Mouse (Mus musculus) left cerebral cortex, postnatal 25 days (tissue): ENCODE data around the gene Ncln. TPM values are rescaled to one million over a fixed set of nuclear protein-coding genes. Genes with fewer than 3 reads are reported as not detected.

ENCODE experiments used
- DNase-seq, 2 experiments: peaks; one replicate each; pipeline ENCODE4 v3.0.0; 2022; ENCODE audit warnings: low spot score in 2 of 2, mixed read lengths in 1 of 2
- intact Hi-C: fragments of 180-260 bp; cut with DNase I; formaldehyde crosslinking; loops from one replicate; pipeline ENCODE4 v1.15.1; 2025
- total RNA-seq, 2 experiments: library from RNA; stranded (reverse); gene quantifications; 2 replicates each; pipeline ENCODE4 v1.2.3; 2021

The Ncln gene
- total RNA-seq, 2 experiments from 2014 or later: 76.4 to 77.0 TPM

DNA sequence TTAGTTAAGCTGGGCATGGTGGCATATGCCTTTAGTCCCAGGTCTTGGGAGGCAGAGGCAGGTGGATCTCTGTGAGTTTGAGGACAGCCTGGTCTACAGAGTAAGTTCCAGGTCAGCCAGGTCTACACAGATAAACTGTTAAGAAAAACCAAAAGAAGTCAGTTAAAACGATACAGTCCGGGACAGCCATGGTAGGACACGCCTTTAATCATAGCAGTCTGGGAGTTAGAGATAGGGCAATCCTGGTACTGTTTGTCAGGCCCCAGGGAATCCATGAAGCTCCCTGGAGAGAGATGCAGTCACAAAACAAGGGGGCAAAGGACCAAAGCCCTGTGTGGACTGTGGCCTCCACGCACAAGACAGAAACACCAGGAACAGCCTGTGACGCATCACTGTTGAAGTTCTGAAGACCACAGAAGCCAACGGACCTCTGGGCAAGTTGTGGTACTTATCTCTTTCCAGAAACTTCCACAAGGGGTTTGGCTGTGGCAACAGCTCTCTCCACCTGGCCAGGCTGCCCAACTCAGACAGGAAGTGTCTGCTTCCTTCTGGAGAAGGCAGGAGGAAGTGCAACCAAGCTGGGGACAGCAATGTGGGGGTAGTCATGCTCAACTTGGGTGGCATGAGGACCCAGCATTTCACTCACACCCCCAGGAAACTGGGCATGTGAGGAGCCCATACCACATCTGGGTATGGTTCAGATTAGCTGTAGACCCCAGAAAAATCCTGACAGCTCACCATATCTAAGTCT, 23.2 kb upstream of the Ncln start:
- peak in 1 of 2 experiments; percentile 37 for DNase-seq
- intact Hi-C loops: no loop called here

DNA sequence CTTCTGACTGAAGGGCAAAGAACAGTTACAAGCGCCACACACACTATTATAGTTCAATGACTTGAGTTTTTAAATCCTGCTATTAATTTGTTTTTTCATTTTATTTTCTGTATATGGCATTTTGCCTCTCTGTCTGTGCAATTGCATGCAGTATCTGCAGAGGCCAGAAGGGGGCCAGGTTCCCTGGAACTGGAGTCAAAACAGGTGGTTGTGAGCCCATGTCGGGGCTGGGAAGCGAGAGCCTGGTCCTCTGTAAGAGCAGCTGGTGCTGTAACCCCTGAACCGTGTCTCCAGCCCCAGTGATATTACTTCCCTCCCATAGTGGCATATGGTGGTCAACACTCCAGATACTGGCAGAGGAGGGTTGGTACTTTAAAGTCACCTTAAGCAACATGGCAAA, 22.4 kb upstream of the Ncln start:
- intact Hi-C loops: no loop called here
- DNase-seq: peak in 1 of 2 experiments; percentile 38

DNA sequence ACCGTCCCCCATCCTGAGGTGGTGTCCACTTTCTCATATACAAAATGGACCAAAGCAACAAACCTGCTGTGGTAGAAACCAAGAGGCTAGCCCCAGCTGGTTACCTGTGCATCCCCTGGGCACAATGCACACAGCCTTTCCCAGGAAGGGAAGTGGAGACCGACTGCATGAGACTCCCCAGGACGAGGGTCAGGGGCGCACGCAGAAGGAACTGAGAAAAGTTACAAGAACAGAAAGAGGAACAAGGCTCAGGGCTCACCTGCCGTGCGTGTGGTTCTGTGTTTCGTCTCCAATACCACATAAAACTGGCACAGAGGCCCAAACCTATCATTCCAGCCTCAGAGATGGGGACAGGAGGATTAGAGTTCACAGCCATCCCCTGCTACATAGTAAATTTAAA, 21.0 kb upstream of the Ncln start:
- intact Hi-C loops: no loop called here
- DNase-seq: no peak

DNA sequence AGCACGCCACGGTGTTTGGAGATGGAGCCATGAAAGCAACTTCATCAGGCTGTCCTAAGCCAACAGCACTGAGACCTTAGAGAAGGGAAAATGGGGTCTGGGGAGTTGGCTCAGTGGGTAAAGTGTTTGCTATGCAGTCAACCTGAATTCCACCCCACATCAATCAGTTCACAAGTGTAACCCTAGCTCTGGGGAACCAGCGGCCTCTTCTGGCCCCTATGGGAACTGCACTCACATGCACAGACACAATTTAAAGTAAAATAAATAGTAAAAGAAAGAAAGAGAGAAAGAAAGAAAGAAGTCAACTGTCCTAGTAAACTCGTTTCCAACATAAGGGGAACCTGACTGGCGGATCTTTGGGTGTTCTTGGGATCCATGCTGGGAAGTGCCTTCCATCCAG, 17.6 kb upstream of the Ncln start:
- intact Hi-C loops: no loop called here
- no peak for DNase-seq

DNA sequence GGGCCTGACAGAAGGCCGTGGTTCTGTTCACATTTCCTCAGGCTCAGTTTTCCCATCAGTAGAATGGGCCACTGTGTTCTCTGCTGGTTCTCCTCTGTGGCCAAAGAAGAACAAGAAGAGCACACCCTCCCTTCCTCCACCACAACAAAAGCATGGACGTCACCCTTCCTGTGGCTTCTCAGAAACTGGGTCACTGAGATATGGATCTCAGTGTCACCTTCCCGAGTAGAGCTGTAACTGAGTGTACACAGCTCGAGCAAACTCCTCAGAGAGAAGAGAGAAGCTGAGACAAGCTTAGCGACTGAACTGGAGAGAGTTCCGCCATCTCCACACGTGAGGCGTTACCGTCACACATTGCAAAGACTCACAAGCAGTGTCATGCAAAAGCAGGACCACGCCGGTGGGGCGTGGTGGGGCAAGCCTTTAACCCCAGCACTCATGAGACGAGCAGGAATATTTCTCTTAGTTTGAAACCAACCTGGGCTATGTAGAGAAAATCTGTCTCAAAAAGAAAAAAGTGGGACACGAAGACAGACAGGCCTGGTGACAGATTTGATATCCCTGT, 14.1 kb upstream of the Ncln start:
- DNase-seq: no peak

DNA sequence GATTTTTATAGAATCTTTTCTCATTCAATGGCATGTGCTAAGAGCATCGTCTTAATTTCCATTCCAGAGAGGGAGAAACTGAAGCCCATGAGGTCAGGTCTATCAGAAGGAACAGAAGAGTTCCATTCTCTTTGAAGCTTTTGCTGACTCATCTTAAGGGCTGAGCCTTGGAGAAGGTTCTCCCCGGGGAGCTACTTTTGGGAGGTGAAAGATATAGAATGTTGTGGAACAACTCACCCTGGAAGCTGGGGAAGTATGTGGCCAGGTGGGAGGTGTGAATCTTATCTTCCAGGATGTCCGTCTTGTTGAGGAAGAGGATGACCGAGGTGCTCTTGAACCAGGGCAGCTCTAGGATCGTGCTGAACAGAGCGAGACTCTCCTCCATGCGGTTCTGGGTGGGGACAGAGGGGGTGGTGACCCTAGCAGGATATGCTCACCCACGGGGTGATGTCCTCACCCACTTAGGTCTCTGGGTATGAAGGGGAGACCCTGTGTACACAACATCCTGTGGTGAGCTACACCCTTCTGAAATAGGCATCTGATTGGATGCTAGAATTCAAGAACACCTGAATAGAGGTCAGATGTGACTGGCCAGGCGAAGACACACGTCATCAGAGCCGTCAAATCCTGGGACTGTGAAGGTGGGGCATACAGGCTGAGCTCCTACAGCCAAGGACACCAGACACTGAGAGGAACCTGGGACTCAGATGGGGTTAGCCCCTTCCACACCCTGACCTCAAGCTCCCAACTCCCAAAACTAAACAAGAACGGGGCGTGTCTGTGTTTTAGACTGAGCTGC, 11.7 kb upstream of the Ncln start:
- no peak for DNase-seq
- intact Hi-C loops: loop anchor here (10.0 kb wide), 1 partner anchor 667 kb away; no protein-coding TSS in a partner anchor

More for the DNA sequence above, 14.1 kb upstream of the Ncln start:
- intact Hi-C loops: no loop called here

DNA sequence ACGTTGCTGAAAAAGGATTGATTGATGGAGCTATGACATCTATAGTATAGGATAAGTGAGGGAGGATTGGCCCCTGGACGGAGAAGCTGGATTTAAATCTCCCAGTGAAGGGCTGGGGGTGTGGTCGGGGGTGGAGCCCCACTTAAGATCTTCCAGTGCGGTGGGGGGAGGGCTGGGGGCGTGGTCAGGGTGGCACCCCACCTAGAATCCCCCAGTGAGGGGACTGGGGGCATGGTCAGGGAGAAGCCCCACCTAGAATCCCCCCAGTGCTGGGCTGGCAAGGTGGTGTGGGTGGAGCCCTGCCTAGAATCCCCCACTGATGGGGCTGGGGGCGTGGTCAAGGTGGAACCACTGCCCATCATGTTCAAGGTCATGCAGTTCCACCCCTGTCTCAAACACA, 10.9 kb upstream of the Ncln start:
- DNase-seq: no peak
- intact Hi-C loops: loop anchor here (10.0 kb wide), 1 partner anchor 668 kb away; no protein-coding TSS in a partner anchor

DNA sequence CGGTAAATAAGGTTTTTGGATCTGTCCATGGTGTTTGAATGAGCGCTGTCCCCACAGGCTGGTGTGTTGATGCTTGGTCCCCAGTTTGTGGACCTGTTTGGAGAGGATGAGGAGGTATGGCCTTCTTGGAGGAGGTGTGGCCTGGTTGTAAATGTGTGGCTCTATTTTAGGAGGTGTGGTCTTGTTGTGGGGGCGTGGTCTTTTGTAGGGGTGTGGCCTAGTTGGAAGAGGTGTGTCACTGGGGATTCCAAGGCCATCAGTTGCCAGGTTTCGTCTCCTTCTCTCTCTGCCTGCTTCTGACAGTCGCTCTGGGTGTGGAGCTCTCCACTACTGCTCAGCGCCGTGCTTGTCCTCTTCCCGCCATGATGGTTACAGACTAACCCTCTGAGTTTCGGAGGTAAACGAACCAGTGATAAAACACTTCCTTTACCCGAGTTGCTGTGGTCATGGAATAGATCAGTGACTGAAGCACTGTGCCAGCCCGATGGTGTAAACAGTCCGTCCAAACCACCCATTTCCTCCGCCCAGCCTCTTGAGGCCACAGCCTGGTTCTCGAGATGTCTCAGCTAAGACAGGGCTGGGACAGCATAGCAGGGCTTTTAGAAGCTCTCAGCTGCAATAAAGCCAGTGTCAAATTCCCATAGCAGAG, 8.9 kb upstream of the Ncln start:
- intact Hi-C loops: loop anchor here (10.0 kb wide), 1 partner anchor 670 kb away; no protein-coding TSS in a partner anchor
- no peak for DNase-seq

DNA sequence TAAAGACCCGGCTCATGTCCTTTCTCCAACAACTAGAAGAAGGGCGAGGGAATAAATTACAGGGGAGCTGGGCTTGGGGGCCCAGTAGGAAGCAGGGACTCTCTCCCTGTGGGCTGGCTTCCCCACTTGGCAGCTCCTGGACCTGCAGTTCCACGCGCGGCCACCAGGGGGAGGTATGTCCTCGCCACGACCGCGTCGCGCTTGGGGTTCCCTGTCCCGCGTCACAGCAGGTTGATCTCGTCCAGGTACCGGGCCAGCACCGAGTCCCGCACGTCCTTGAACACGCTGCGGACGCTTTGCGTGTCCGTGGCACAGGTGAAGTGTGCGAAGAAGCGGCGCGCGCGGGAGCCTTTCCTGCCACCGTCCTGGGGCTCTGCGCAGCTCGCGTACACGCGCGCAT, 6.5 kb upstream of the Ncln start:
- peak; percentile 85 to 90 for DNase-seq
- intact Hi-C loops: loop anchor here (1.0 to 10.0 kb wide), 4 partner anchors 24 to 672 kb away; no protein-coding TSS in a partner anchor

DNA sequence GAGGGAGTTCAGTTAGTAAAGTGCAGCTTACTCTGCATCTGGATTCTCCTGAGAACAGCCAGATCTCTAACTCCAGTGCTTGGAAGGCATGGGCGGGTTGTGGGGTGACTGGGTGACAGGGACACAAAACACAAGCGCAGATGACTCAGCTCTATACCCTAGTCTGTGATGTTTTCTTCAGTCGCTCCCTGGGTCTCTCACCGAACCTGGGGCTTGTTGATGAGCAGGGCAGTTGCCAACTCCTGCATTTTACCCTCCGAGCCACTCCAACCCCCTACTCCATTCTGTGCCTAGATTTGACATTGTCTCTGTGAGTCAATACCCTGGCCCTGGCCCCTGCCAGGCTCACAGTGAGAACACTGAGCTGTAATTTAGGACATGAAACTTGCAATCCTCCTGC, 5.7 kb upstream of the Ncln start:
- DNase-seq: no peak
- intact Hi-C loops: loop anchor here (1.0 to 10.0 kb wide), 4 partner anchors 24 to 673 kb away; no protein-coding TSS in a partner anchor

DNA sequence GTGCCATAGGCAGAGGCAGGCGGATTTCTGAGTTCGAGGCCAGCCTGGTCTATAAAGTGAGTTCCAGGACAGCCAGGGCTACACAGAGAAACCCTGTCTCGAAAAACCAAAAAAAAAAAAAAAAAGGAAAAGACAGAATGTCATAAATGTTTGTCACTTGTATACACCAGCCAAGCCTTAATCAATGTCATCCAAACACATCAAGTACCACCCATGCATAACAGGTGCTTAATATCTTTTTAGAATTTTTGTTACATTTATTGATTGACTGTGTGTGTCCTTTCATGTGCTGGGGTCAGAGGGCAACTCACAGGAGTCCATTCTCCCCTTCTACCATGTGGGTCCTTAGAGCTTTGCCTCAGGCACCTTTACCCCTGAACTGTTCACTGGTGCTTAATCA, 3.8 kb upstream of the Ncln start, which contains the start of gene S1pr4:
S1pr4 (minus strand) TSS at position 101 of the 400 bp plus-strand sequence.
- no peak for DNase-seq
- intact Hi-C loops: loop anchor here (10.0 kb wide), 1 partner anchor 675 kb away; no protein-coding TSS in a partner anchor

DNA sequence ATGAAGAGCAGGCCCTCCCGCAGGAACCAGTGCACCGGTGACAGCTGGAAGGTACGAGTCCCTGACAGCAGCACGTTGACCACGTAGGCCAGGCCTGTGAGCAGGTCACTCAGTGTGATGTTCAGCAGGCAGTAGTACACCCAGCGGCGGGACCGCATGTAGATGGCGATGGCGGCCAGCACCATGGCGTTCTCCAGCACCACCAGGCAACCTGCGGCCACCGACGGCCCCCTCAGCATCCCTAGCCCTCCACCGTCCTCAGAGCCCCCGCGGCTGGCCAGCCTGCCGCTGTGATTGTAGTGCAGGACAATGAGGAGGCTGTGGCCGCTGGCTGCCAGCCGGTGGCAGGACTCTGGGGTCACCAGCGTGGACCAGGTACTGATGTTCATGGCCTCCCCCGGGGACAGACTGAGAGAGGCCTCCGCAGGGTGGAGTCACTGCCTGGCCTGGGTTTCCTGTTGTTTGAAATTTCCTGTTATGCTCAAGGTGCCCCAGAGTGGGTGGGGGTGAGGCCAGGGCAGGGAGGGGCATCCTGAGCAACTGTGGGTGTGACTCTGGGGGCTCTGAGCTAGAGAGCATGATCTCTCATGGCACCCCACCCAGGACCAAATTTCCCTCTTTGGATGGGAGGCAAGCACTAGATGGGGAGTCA, 3.2 kb upstream of the Ncln start:
- DNase-seq: no peak
- intact Hi-C loops: no loop called here

DNA sequence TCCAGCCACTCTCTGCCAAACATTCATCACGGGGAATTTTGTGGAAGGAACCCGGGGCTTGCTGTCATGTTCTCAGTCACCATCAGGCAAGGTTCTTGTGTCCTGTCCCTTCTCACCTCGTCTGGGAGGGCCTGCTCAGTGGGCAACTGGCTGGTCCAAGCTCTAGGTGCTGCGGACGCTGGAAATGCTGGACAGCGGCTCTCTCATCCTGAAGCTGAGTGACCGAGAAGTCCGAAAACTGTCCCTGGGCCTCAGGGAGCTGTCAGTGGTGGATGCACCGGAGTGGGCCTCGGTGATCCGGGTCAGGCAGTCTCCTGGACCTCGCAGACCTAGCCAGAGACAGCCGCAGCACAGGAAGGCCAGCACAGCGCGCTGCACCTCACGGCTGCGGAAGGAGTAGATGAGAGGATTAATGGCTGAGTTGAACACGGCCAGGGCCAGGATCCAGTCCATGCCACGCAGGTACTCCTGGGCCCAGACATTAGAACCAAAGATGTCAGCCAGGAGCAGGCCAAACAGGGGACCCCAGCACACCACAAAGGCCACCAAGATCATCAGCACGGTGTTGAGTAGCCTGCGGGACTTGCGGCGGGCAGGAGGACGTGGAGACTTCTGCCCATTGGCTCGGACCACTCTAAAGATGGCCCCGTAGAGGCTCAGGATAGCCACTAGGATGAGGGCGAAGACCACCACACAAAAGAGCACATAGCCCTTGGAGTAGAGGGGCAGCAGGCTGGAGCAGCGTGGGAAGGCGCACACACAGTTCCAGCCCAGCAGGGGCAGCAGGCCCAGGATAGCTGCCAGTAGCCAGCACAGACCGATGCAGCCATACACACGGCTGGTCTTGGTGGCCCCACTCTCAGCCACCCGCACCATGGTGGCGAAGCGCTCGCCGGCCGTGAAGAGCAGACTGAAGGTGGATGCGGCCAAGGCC, 2.4 kb upstream of the Ncln start:
- intact Hi-C loops: no loop called here
- DNase-seq: no peak

DNA sequence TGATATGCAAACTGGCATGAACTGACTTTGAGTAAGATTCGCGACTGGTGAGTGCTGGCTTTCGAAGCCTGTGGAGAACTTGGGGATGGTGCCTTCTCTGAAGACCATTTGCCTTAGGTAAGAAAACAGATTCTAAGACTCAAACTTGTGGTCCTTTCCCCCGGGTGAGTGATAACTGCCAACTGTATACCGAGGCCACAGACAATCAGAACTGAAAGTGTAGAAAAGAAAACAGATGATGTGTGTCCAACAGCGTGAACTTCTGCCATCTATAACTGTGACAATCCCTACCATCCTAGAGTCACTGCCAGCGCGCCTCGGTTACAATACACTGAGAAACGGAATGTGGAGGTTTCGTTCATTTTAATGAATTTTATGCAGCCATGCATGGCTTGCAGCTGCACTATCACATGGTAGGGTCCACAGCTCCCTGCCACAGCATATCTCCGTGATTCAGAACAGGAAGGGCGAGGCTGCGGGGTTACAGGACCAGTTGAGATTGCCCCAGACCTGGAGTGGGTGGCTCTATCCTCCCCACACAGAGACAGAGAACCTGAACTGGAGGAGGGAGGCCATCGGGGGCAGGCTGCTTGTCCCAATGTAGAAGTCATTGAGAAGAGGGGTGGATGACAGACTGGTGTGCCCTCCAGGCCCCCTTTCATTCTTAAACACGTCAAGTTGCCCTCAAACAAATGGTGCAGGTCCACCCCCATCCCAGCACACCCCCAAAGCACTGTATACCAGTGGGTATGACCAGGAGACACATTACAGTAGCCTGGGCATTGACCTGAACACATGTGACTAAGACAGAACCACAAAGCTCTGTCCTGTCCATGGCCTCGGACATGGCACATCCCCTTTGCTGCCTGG, 1.4 kb upstream of the Ncln start:
- no peak for DNase-seq
- intact Hi-C loops: no loop called here

DNA sequence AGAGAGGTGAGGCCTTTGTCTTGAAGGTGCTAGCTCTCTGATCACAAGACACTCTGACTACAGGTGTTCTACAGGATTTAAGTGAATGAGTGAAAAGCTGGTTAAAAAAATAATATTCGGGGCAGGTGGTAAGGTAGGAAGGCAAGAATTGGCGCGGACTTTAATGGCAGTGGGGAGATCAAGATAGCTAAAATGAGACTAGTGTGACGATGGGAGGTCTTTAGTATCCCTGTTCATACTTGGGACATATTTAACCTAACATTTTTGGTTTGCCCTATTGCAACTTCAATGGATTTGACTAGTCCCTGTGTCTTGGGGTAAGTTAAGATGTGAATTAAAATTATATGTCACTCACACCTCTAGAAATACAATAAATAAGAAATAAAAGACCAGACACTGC, 777 bp upstream of the Ncln start:
- DNase-seq: no peak
- intact Hi-C loops: no loop called here

DNA sequence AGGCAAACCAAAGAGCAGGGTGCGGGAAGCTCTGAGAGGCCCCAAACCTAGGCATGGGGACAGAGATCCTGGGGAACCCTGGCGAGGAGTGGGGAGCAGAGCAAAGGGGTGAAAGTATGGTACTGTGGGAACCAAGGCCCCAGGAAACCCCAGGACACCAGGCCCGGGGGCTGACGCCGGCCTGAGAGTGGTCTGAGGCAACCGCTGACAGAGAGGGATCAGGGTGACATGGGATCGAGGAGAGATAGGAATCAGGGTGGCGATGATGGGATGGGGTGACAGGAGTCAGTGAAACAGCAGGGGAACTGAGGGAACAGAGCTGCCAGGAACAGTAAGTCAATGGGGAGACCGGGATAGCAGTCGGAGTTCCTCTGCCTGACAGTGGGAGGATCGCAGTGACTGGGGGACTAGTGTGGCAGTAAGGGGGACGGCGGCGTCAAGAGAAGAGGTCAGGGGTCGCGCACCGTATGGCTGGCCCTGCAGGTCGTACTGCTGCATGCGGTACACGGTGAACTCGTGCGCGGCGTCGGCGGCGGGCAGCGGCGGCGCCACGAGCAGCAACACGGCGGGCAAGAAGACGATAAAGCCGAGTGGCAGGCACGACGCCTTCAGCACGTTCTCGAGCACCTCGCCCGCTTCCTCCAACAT, 452 bp downstream of the Ncln start:
- intact Hi-C loops: no loop called here
- DNase-seq: peak; percentile 51 to 64

DNA sequence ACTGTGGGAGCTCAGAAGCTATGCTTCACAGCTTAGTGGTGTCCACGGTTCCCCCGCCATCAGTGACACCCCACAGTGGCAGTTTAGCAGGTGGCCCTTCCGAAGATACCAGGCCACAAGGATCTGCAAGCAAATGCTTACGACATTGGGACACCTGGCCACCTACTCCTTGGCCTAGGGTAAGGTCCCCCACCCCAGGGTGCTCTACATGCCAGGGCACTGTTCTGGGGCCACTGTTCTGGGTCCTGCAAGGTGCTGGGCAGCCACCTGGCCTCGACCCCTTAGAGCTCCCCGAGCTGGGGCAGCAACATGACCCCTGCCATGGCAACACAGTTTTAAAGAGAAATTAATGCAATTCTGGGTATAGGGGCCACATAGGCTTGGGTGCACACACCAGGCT, 1.0 kb downstream of the Ncln start:
- intact Hi-C loops: no loop called here

More for the DNA sequence above, 1.0 kb downstream of the Ncln start:
- DNase-seq: no peak
